Mouse (Mus musculus) megakaryocyte, embryonic 14.5 days (primary cell): ENCODE data around the gene Cacna1b.

Source experiments
- FLI1 ChIP-seq: IDR thresholded peaks from 2 replicates; pipeline ENCODE4 v1.6.1; 2012; ENCODE audit warnings: low read length, inconsistent platforms, mixed read lengths
- GATA1 ChIP-seq: IDR thresholded peaks from 3 replicates; pipeline ENCODE4 v1.6.1; 2012; ENCODE audit warnings: mixed read lengths, low read length, inconsistent platforms, borderline replicate concordance

DNA sequence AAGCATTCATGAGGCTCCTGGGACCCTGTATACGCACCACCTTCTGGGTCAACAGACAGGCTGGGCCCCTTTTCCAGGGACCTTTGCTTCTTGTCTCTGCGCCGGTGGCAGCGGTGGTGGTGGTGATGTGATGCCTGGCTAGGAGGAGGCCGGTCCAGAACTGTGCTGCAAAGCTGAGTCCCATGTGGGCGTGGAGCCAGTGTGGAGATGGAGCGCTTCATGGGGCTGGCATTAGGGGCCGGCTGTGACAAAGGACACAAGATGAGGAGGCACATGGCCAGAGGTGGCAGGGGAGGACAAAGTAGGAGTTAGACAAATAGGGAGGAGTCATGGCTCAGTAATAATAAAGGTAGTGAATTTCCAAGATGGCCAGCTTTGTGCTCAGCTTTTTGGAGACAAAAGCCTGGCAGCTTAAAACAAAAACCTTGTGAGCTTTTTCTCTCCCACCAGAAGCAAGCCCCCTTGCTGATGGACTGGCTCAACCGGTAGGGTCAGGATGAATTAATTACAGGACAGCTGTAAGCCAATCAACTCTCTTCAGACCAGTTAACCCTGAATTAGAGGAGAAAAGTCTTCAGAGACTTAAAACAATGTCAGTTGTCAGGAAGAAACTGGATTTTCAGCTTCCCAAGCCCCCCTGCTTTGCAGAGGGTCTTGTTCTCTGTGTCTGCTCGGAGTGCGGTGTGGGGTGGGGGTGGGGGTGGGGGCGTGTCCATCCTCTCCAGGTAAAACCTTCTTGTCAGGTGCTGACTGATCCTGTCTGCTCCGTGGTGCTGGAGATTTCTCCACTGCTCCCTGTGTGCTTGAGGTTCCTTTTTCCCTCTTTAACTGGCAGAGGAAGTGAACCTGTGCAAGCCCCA, 154.8 kb downstream of the Cacna1b start:
- no peak for TF ChIP-seq GATA1
- TF ChIP-seq FLI1: no peak
